Mouse (Mus musculus): Measurements from ENCODE around the gene 2300009A05Rik.

2300009A05Rik gene

GRCm38 (mm10) chr9:63398611-63399462, at the start of gene 2300009A05Rik:
TSS of gene 2300009A05Rik (minus strand) at chr9:63399246.
- DNase-seq (ENCODE audit: inconsistent ontology term): peak; percentile 95

DNA sequence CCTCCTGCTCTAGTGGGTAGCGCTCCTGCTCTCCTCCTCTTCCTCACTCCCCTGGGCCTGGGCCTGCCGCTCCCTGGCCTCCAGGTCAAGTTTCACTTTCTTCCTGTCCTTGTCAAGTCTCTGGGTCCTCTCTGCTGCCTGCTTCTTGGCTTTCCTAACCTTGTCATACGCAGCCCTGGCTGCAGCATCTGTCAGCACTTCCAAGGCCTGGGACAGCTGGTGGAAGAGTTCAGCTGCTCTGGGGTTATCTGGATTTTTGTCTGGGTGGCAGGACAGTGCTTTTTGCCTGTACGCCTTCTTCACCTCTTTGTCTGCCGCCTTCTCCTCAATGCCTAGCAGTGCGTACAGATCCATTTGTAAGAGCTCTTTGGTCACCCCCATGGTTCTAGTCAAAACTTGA, 44.6 kb upstream of the 2300009A05Rik start:
- no peak for DNase-seq (ENCODE audit: inconsistent ontology term)

GRCm38 (mm10) chr9:63430652-63431051, 31.6 kb upstream of the 2300009A05Rik start:
- no peak for DNase-seq (ENCODE audit: inconsistent ontology term)

- no peak for DNase-seq (ENCODE audit: inconsistent ontology term)
These were observed 22.2 kb upstream of the 2300009A05Rik start for GRCm38 (mm10) chr9:63421096-63421736.

- peak; percentile 52 for DNase-seq (ENCODE audit: inconsistent ontology term)
These were observed 21.4 kb upstream of the 2300009A05Rik start for GRCm38 (mm10) chr9:63420396-63420795.

DNA sequence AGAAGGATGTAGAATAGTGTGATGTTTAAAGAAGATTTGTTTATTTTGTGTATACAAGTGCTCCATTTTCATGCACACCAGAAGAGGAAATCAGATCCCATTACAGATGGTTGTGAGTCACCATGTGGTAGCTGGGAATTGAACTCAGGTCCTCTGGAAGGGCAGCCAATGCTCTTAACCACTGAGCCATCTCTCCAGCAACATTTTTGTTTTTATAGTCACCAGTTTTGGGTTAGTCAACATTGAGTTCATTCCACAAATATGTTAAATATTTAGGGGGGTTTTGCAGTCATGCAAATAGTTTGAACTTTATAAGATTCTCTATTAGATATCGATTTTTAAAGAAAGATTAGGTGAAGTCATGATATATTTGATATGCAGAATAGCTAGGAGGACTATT, 1.1 kb upstream of the 2300009A05Rik start:
- peak; percentile 60 for DNase-seq (ENCODE audit: inconsistent ontology term)

GRCm38 (mm10) chr9:63399463-63399815, 393 bp upstream of the 2300009A05Rik start:
- no peak for DNase-seq (ENCODE audit: inconsistent ontology term)

DNA sequence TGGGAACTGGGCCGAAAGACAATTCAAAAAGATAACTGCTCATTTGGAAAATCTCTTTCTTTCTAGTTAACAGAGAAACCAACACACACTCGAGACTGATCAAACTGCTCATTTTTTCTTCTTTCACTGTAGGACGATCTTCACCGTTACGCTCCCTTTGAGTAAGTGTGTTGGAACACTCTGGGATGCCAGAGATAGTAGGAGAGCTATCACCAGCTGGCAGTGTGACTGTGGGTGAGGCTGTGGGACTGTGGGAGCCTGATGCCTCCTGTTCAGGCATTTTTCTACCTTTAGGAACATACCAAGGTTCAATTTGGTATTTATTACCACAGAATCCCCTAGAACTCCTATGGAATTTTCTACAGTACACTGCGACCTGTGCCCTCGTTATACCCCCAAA, 3.4 kb downstream of the 2300009A05Rik start:
- DNase-seq (ENCODE audit: inconsistent ontology term): no peak

GRCm38 (mm10) chr9:63391307-63391706, 7.7 kb downstream of the 2300009A05Rik start:
- no peak for DNase-seq (ENCODE audit: inconsistent ontology term)

GRCm38 (mm10) chr9:63382761-63383160, 16.3 kb downstream of the 2300009A05Rik start:
- DNase-seq (ENCODE audit: inconsistent ontology term): no peak

DNA sequence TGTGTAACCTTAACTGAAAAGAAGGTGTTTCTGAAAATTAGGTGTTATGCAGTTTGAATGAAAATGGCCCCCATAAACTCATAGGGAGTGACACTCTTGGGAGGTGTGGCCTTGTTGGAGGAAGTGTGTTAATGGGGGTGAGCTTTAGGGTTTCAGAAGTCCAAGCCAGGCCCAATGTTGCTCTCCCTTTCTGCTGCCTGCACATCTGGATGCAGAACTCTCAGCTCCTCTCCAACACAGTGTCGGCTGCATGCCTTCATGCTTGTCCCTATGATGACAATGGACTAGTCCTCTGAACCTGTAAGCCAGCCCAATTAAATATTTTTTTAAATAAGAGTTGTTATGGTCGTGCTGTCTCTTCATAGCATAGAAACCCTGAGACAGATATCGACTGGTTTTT, 18.7 kb downstream of the 2300009A05Rik start:
- no peak for DNase-seq (ENCODE audit: inconsistent ontology term)

GRCm38 (mm10) chr9:63378174-63378573, 20.9 kb downstream of the 2300009A05Rik start:
- DNase-seq (ENCODE audit: inconsistent ontology term): no peak

- DNase-seq (ENCODE audit: inconsistent ontology term): peak; percentile 93
These were observed 21.5 kb downstream of the 2300009A05Rik start, which contains the start of gene Map2k5 for GRCm38 (mm10) chr9:63377270-63378142. TSS of gene Map2k5 (minus strand) at chr9:63377902.

DNA sequence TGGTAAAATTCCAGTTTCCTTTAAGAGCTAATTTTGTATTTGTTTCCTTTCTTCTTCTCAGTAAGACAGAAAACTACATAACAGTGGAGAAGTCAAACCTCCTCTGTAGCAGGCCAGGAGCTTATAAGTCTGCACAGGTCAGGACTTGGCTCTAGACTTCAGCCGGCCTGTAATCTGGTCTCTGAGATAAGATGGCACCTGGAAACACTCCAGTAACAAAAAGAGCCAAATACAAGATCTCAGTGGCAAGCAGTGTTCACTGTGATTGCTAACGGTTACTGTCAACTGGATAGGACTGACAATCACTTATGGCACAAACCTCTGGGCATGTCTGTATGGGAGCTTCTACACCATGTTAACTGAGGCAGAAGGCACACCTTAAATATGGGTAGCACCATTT, 25.7 kb downstream of the 2300009A05Rik start:
- no peak for DNase-seq (ENCODE audit: inconsistent ontology term)

DNA sequence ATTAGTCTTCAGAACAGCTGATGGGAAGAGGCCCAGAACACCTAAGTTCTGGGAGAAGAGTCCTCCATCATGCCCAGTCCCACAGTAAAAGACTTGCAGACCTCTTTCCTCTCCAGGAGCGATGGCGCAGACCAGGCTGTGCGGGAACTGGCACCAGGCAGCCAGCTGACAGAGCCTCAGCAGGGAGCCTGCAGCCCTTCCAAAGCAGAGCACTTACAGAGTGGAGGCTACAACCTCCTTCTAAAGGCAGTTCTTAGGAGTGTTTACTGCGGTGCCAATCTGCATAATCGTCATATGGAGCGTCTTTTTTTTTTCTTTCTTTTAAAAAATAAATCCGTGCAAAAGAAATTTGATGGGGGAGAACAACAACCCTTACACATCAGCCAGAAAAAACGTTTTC, 26.5 kb downstream of the 2300009A05Rik start:
- no peak for DNase-seq (ENCODE audit: inconsistent ontology term)

GRCm38 (mm10) chr9:63360410-63360809, 38.6 kb downstream of the 2300009A05Rik start:
- no peak for DNase-seq (ENCODE audit: inconsistent ontology term)

DNA sequence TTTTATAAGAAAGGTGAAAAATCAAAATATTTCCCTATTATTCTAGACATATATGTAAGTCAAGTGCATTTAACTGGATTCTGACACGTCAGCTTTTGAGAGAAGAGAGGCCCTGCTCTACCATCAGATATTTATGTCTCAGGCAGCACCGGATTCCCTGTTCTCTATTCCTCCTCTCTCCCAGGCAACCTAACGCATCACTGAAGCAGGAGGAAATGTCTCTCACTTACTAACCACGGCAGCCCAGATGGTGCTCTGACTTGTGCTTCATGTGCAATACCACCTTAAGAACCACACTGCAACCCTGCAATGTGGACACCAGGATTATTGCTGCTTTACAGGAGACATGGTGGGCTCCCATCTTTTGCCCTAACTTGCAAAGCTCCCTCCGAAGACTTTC, 40.0 kb downstream of the 2300009A05Rik start:
- DNase-seq (ENCODE audit: inconsistent ontology term): no peak

DNA sequence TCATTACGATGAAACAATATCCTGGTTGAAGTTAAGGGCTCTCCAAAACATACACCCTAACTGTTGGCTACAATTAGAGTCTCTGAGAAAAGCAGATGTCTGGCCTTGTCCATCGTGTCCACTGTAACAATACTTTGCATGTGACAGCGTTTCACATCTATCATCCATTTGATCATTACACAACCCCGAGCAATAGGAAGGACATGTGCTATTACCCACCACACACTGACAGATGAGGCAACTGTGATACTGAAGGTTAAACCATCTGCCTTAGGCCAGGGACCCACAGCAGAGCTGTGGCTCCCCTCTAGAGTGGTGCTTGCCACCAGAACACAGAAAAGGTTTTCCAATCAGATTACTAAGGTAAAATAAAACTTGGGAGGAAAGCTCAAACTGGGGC, 42.3 kb downstream of the 2300009A05Rik start:
- no peak for DNase-seq (ENCODE audit: inconsistent ontology term)

DNA sequence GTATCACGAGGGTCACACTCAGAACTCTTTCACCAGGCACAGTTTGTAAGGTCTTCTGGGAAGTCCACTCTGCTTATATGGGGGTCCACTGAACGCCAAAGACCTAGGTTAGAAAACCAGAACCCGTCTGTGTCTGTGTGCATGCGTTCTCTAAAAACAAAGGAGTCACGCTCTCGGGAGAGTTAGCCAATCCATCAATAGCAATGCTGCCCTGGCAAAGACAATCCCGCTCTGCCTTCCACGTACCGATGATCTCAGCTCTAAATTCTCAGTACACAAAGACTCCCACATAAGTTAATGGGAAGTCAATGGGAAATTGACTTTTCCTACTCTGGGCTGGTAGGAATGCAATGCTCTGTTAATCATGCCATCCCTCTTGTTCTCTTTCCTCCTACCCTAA, 42.8 kb downstream of the 2300009A05Rik start:
- no peak for DNase-seq (ENCODE audit: inconsistent ontology term)

GRCm38 (mm10) chr9:63354168-63354567, 44.9 kb downstream of the 2300009A05Rik start:
- DNase-seq (ENCODE audit: inconsistent ontology term): no peak

DNA sequence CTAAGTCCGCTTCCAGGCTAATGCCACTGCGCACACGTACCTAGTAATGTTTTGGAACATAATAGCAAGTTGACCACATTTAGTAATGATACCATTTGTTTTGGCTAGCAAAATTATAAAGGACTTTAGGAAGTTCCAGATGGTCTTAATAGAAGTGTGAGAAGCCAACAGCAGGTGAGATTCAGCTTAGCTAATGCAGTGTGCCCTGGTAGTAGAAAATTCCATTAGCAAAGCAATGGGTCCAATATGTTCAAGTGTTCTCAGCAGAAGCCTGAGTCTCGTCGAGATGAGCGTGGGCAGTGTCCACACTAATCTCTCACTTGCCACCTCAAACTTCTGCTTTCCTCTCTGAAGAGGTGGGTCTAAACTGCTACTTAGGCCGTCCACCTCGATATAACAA, 49.0 kb downstream of the 2300009A05Rik start:
- DNase-seq (ENCODE audit: inconsistent ontology term): no peak

- DNase-seq (ENCODE audit: inconsistent ontology term): peak; percentile 11
These were observed 49.8 kb downstream of the 2300009A05Rik start for GRCm38 (mm10) chr9:63349241-63349640.
